Mouse (Mus musculus) lung, postnatal 0 days (tissue): ENCODE results near the gene Phactr1.

Source experiments
- CTCF ChIP-seq: IDR thresholded peaks from 2 replicates; pipeline ENCODE4 v1.5.1; 2016; ENCODE audit warnings: antibody characterized with exemption, mild to moderate bottlenecking
- EP300 ChIP-seq: IDR thresholded peaks from 2 replicates; pipeline ENCODE4 v1.6.1; 2016; ENCODE audit warnings: antibody characterized with exemption, mild to moderate bottlenecking, control low read depth

DNA sequence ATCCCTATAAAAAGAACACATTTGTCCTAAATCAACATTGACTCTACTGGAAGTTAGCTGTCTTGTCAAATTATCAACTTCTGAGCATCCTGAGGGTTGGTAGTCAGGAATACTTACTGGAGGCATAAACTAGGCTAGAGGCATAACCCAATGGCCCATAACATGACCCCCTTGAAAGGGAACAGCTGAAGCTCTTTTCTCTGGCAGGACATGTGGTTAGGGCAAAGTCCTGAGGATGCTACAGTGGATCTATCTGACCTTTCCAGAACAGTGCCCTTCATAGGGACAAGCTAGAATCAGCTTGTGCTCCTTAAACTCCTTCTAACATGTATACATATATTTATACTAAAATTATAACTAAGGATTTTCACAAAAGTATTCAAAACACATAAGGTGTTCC is 61.8 kb downstream of the Phactr1 start:
- TF ChIP-seq CTCF: no peak
- no peak for TF ChIP-seq EP300
